Mouse (Mus musculus) midbrain, embryonic 15.5 days (tissue): ENCODE data around the gene Myo15b. TPM values are rescaled to one million over a fixed set of nuclear protein-coding genes. Genes with fewer than 3 reads are reported as not detected.
A peak's percentile ranks its signal among the peaks of the same experiment; 100 is the strongest.

Experiments
- ATAC-seq: fragments of 200-750 bp; cut with Nextera tagmentation; replicated peaks from 2 replicates; pipeline ENCODE4 v1.8.0; 2017; ENCODE audit warnings: moderate TSS enrichment
- H3K27ac ChIP-seq: fragments of 300-500 bp; sonication (generic); 2 replicates; pipeline ENCODE4 v1.5.1; 2015; ENCODE audit warnings: mild to moderate bottlenecking, inconsistent platforms
- H3K27me3 ChIP-seq: fragments of 300-500 bp; sonication (generic); replicated peaks from 2 replicates; pipeline ENCODE4 v1.6.1; 2015; ENCODE audit warnings: inconsistent platforms
- H3K36me3 ChIP-seq: fragments of 300-500 bp; sonication (generic); replicated peaks from 2 replicates; pipeline ENCODE4 v1.6.1; 2015; ENCODE audit warnings: inconsistent platforms
- H3K4me1 ChIP-seq: fragments of 300-500 bp; sonication (generic); 2 replicates; pipeline ENCODE4 v1.6.1; 2015; ENCODE audit warnings: inconsistent platforms
- H3K4me2 ChIP-seq: fragments of 300-500 bp; sonication (generic); 2 replicates; pipeline ENCODE4 v1.6.1; 2015; ENCODE audit warnings: inconsistent platforms, mild to moderate bottlenecking, moderate library complexity
- H3K4me3 ChIP-seq: fragments of 300-500 bp; sonication (generic); 2 replicates; pipeline ENCODE4 v1.5.1; 2015; ENCODE audit warnings: mild to moderate bottlenecking, inconsistent platforms
- H3K9ac ChIP-seq: fragments of 300-500 bp; sonication (generic); 2 replicates; pipeline ENCODE4 v1.6.1; 2015; ENCODE audit warnings: mild to moderate bottlenecking, inconsistent platforms
- H3K9me3 ChIP-seq: fragments of 300-500 bp; sonication (generic); 2 replicates; pipeline ENCODE4 v1.6.1; 2016; ENCODE audit warnings: inconsistent platforms
- WGBS: fragments of 180-500 bp; shearing (Covaris S2); methylation state at CpG from one replicate; pipeline ENCODE4 v1.1.7; 2015; ENCODE audit warnings: mixed read lengths; 5-methylcytosine and 5-hydroxymethylcytosine counted together
- polyA plus RNA-seq: library from polyadenylated mRNA; unstranded; fragments of >200 nt; fragmentation: Nextera tagmentation; extraction: Ambion mirVana; gene quantifications from 2 replicates; pipeline ENCODE4 v1.2.1, GENCODE M21; 2015

The Myo15b gene
- polyA plus RNA-seq = 0.03 and 0.10 TPM in 2 replicates

GRCm38 (mm10) chr11:115858354-115858753 lies at the start of gene Myo15b:
Gene Myo15b (plus strand): TSS chr11:115858406.
- Histone ChIP-seq H3K4me3 (peak within 1 kb of the TSS; percentile 27), H3K4me2 (peak within 1 kb of the TSS; percentile 47), H3K4me1 (peaks cover 20% of the 10 kb centered on the region), H3K27ac (no peak within 1 kb of the TSS), H3K9ac (no peak within 1 kb of the TSS), H3K36me3 (no peaks in the 10 kb centered on the region), H3K9me3 (no peaks in the 10 kb centered on the region), H3K27me3 (peaks cover 51% of the 10 kb centered on the region)
- ATAC-seq = no peak
- 10% methylated on average over 27 of the region's 27 CpGs for WGBS

- Histone ChIP-seq H3K27me3 (no peaks in the 10 kb centered on the region), H3K4me3 (no peak overlapping the region), H3K9ac (no peak overlapping the region), H3K27ac (peak overlapping the region; percentile 67), H3K4me2 (peak overlapping the region; percentile 19), H3K9me3 (no peaks in the 10 kb centered on the region), H3K4me1 (peaks cover 48% of the 10 kb centered on the region), H3K36me3 (0 out of 2 replicates have a peak, but pooled peaks cover 4% of the 10 kb centered on the region)
- WGBS = 44% methylated on average over 10 of the region's 10 CpGs
- ATAC-seq = no peak
Observed at GRCm38 (mm10) chr11:115808696-115809310, 49.4 kb upstream of the Myo15b start.

GRCm38 (mm10) chr11:115809311-115809781 lies 48.9 kb upstream of the Myo15b start:
- Histone ChIP-seq H3K36me3 (0 out of 2 replicates have a peak, but pooled peaks cover 4% of the 10 kb centered on the region), H3K9me3 (no peaks in the 10 kb centered on the region), H3K4me2 (peak overlapping the region; percentile 19), H3K4me1 (peaks cover 52% of the 10 kb centered on the region), H3K27ac (peak overlapping the region; percentile 67), H3K9ac (no peak overlapping the region), H3K4me3 (no peak overlapping the region), H3K27me3 (no peaks in the 10 kb centered on the region)
- ATAC-seq = no peak
- WGBS = 70% methylated on average over 8 of the region's 8 CpGs

GRCm38 (mm10) chr11:115810377-115810776 lies 47.8 kb upstream of the Myo15b start:
- H3K4me3 ChIP-seq = 0 out of 2 replicates have a peak overlapping the region, but pooled peaks have one; percentile 0
- no peak overlapping the region for H3K9ac ChIP-seq
- 84% methylated on average over 14 of the region's 14 CpGs for WGBS
- H3K4me1 ChIP-seq = peaks cover 56% of the 10 kb centered on the region
- peak overlapping the region; percentile 94 for H3K4me2 ChIP-seq
- H3K27me3 ChIP-seq = no peaks in the 10 kb centered on the region
- ATAC-seq = no peak
- H3K9me3 ChIP-seq = no peaks in the 10 kb centered on the region
- no peaks in the 10 kb centered on the region for H3K36me3 ChIP-seq
- H3K27ac ChIP-seq = 0 out of 2 replicates have a peak overlapping the region, but pooled peaks have one; percentile 67

GRCm38 (mm10) chr11:115811381-115812093 lies 46.7 kb upstream of the Myo15b start:
- peaks cover 65% of the 10 kb centered on the region for H3K4me1 ChIP-seq

GRCm38 (mm10) chr11:115812095-115812494 lies 46.1 kb upstream of the Myo15b start:
- H3K36me3 ChIP-seq = no peaks in the 10 kb centered on the region
- H3K27ac ChIP-seq = 0 out of 2 replicates have a peak overlapping the region, but pooled peaks have one; percentile 14
- H3K4me1 ChIP-seq = peaks cover 65% of the 10 kb centered on the region

More at GRCm38 (mm10) chr11:115811381-115812093, 46.7 kb upstream of the Myo15b start:
- H3K4me2 ChIP-seq = peak overlapping the region; percentile 94
- H3K4me3 ChIP-seq = peak overlapping the region; percentile 93
- 0 out of 2 replicates have a peak overlapping the region, but pooled peaks have one; percentile 14 for H3K27ac ChIP-seq
- no peak overlapping the region; the same call in 1 of the 2 replicates for H3K9ac ChIP-seq
- 80% methylated on average over 20 of the region's 20 CpGs for WGBS
- no peaks in the 10 kb centered on the region for H3K9me3 ChIP-seq
- H3K27me3 ChIP-seq = no peaks in the 10 kb centered on the region
- H3K36me3 ChIP-seq = no peaks in the 10 kb centered on the region
- no peak for ATAC-seq

GRCm38 (mm10) chr11:115812533-115813420 lies 45.4 kb upstream of the Myo15b start:
- Histone ChIP-seq H3K9ac (peak overlapping the region; percentile 60), H3K4me3 (peak overlapping the region; percentile 93), H3K27ac (peak overlapping the region; percentile 78; the same call in 1 of the 2 replicates), H3K9me3 (no peaks in the 10 kb centered on the region), H3K4me1 (peaks cover 60% of the 10 kb centered on the region), H3K4me2 (peak overlapping the region; percentile 94), H3K36me3 (no peaks in the 10 kb centered on the region), H3K27me3 (no peaks in the 10 kb centered on the region)
- WGBS = 6% methylated on average over 24 of the region's 28 CpGs
- 0 out of 2 replicates have a peak, but pooled peaks have one; percentile 9 for ATAC-seq

More at GRCm38 (mm10) chr11:115812095-115812494, 46.1 kb upstream of the Myo15b start:
- 37% methylated on average over 7 of the region's 7 CpGs for WGBS
- ATAC-seq = no peak
- Histone ChIP-seq H3K9me3 (no peaks in the 10 kb centered on the region), H3K9ac (no peak overlapping the region), H3K27me3 (no peaks in the 10 kb centered on the region), H3K4me2 (peak overlapping the region; percentile 94), H3K4me3 (peak overlapping the region; percentile 93)

- no peaks in the 10 kb centered on the region for H3K9me3 ChIP-seq
- WGBS = under 1% methylated on average over 43 of the region's 44 CpGs
Observed at GRCm38 (mm10) chr11:115813507-115814296, 44.5 kb upstream of the Myo15b start, which contains the start of gene Caskin2. Gene Caskin2 (minus strand): TSS chr11:115813639.

GRCm38 (mm10) chr11:115814605-115815450 lies 43.4 kb upstream of the Myo15b start, which contains the start of gene Tsen54:
Gene Tsen54 (plus strand): TSS chr11:115814724.
- H3K9ac ChIP-seq = peak within 1 kb of the TSS; percentile 93
- peak; percentile 79 for ATAC-seq
- WGBS = under 1% methylated on average over 84 of the region's 84 CpGs
- peak within 1 kb of the TSS; percentile 94 for H3K4me2 ChIP-seq
- peaks cover 41% of the 10 kb centered on the region for H3K4me1 ChIP-seq
- no peaks in the 10 kb centered on the region for H3K9me3 ChIP-seq
- peak within 1 kb of the TSS; percentile 93 for H3K4me3 ChIP-seq
- H3K27ac ChIP-seq = peak within 1 kb of the TSS; percentile 78
- H3K27me3 ChIP-seq = no peaks in the 10 kb centered on the region
- peaks cover 9% of the 10 kb centered on the region; the same call in 1 of the 2 replicates for H3K36me3 ChIP-seq

More at GRCm38 (mm10) chr11:115813507-115814296, 44.5 kb upstream of the Myo15b start, which contains the start of gene Caskin2:
- peak within 1 kb of the TSS; percentile 78 for H3K27ac ChIP-seq
- ATAC-seq = peak; percentile 88
- peaks cover 51% of the 10 kb centered on the region for H3K4me1 ChIP-seq
- 0 out of 2 replicates have a peak, but pooled peaks cover 5% of the 10 kb centered on the region for H3K36me3 ChIP-seq
- peak within 1 kb of the TSS; percentile 93 for H3K9ac ChIP-seq
- H3K4me2 ChIP-seq = peak within 1 kb of the TSS; percentile 94
- H3K4me3 ChIP-seq = peak within 1 kb of the TSS; percentile 93
- H3K27me3 ChIP-seq = no peaks in the 10 kb centered on the region

- no peak overlapping the region for H3K27ac ChIP-seq
- no peak overlapping the region for H3K4me2 ChIP-seq
- peaks cover 34% of the 10 kb centered on the region; the same call in 1 of the 2 replicates for H3K36me3 ChIP-seq
- peaks cover 25% of the 10 kb centered on the region for H3K4me1 ChIP-seq
- no peak overlapping the region for H3K9ac ChIP-seq
- no peak overlapping the region for H3K4me3 ChIP-seq
- peaks cover under 1% of the 10 kb centered on the region; the same call in 1 of the 2 replicates for H3K27me3 ChIP-seq
- WGBS = 87% methylated on average over 5 of the region's 5 CpGs
- ATAC-seq = no peak
- no peaks in the 10 kb centered on the region for H3K9me3 ChIP-seq
Observed at GRCm38 (mm10) chr11:115817331-115817730, 40.9 kb upstream of the Myo15b start.
